Mouse (Mus musculus): Measurements from ENCODE around the gene AA986860. TPM values are rescaled to one million over a fixed set of nuclear protein-coding genes. Genes with fewer than 3 reads are reported as not detected.
A peak's percentile ranks its signal among the peaks of the same experiment; 100 is the strongest.

AA986860 gene
- total RNA-seq (2012; rRNA removed), result 0.53 and 1.1 TPM in 2 replicates

GRCm38 (mm10) chr1:130731741-130732337, at the start of gene AA986860:
AA986860 (plus strand) TSS chr1:130731976.
- peak within 1 kb of the TSS in 1 of 2 experiments; percentile 8; a peak in 1 of 4 replicates for H3K4me3 ChIP-seq (ENCODE audit: insufficient read depth in 1 of 2, low read depth in 1 of 2, low read length in 2 of 2, poor library complexity in 1 of 2, severe bottlenecking in 1 of 2)
- TF ChIP-seq HCFC1 (IDR thresholded peaks at IDR 0.05; ENCODE audit: borderline replicate concordance, insufficient read depth, low read length) (no peak), ZNF384 (IDR thresholded peaks at IDR 0.05; ENCODE audit: low read depth, low read length) (no peak), CHD2 (IDR thresholded peaks at IDR 0.05; ENCODE audit: low read depth, low read length) (no peak), MAFK (IDR thresholded peaks at IDR 0.05; ENCODE audit: insufficient read depth, low read depth, low read length) (no peak)
- in situ Hi-C loops (cut with MboI; ENCODE audit: low sequenced_read_pairs in 2 of 2, unreplicated experiment in 2 of 2), result no loop called here

GRCm38 (mm10) chr1:130683905-130684304, 47.9 kb upstream of the AA986860 start:
- Histone ChIP-seq H3K4me1 (ENCODE audit: control insufficient read depth in 2 of 2, insufficient read depth in 2 of 2, low read length in 2 of 2, poor library complexity in 1 of 2) (no peaks in the 10 kb centered on the region), H3K9me3 (ENCODE audit: control insufficient read depth, insufficient read depth, low read depth, low read length) (no peaks in the 10 kb centered on the region), H3K9ac (ENCODE audit: insufficient read depth, low read depth, low read length, poor library complexity, severe bottlenecking) (no peak overlapping the region), H3K27ac (ENCODE audit: insufficient read depth, low read depth, low read length, poor library complexity, severe bottlenecking) (no peak overlapping the region), H3K4me3 (ENCODE audit: insufficient read depth in 1 of 2, low read depth in 1 of 2, low read length in 2 of 2, poor library complexity in 1 of 2, severe bottlenecking in 1 of 2) (no peak overlapping the region), H3K36me3 (ENCODE audit: control insufficient read depth, insufficient read depth, low read length, poor library complexity, severe bottlenecking) (no peaks in the 10 kb centered on the region)
- TF ChIP-seq ZC3H11A (IDR thresholded peaks at IDR 0.05; ENCODE audit: borderline replicate concordance, low read depth, low read length), result no peak
- no peak for TF ChIP-seq MAFK (IDR thresholded peaks at IDR 0.05; ENCODE audit: insufficient read depth, low read depth, low read length)
- TF ChIP-seq ZNF384 (IDR thresholded peaks at IDR 0.05; ENCODE audit: low read depth, low read length), result no peak
- TF ChIP-seq CHD2 (IDR thresholded peaks at IDR 0.05; ENCODE audit: low read depth, low read length), result no peak
- no peak for TF ChIP-seq HCFC1 (IDR thresholded peaks at IDR 0.05; ENCODE audit: borderline replicate concordance, insufficient read depth, low read length)
- DNase-seq (ENCODE audit: low read depth, low spot score), result no peak
- in situ Hi-C loops (cut with MboI; ENCODE audit: low sequenced_read_pairs in 2 of 2, unreplicated experiment in 2 of 2), result no loop called here

More at GRCm38 (mm10) chr1:130731741-130732337, at the start of gene AA986860:
- Histone ChIP-seq H3K27ac (ENCODE audit: insufficient read depth, low read depth, low read length, poor library complexity, severe bottlenecking) (no peak within 1 kb of the TSS), H3K4me1 (ENCODE audit: control insufficient read depth in 2 of 2, insufficient read depth in 2 of 2, low read length in 2 of 2, poor library complexity in 1 of 2) (no peaks in the 10 kb centered on the region; a peak in 1 of 4 replicates), H3K9me3 (ENCODE audit: control insufficient read depth, insufficient read depth, low read depth, low read length) (no peaks in the 10 kb centered on the region), H3K9ac (ENCODE audit: insufficient read depth, low read depth, low read length, poor library complexity, severe bottlenecking) (no peak within 1 kb of the TSS), H3K36me3 (ENCODE audit: control insufficient read depth, insufficient read depth, low read length, poor library complexity, severe bottlenecking) (no peaks in the 10 kb centered on the region)
- DNase-seq (ENCODE audit: low read depth, low spot score), result peak; percentile 87

- Histone ChIP-seq H3K4me3 (ENCODE audit: insufficient read depth in 1 of 2, low read depth in 1 of 2, low read length in 2 of 2, poor library complexity in 1 of 2, severe bottlenecking in 1 of 2) (no peak overlapping the region), H3K9me3 (ENCODE audit: control insufficient read depth, insufficient read depth, low read depth, low read length) (no peaks in the 10 kb centered on the region), H3K9ac (ENCODE audit: insufficient read depth, low read depth, low read length, poor library complexity, severe bottlenecking) (no peak overlapping the region), H3K27ac (ENCODE audit: insufficient read depth, low read depth, low read length, poor library complexity, severe bottlenecking) (no peak overlapping the region), H3K4me1 (ENCODE audit: control insufficient read depth in 2 of 2, insufficient read depth in 2 of 2, low read length in 2 of 2, poor library complexity in 1 of 2) (no peaks in the 10 kb centered on the region), H3K36me3 (ENCODE audit: control insufficient read depth, insufficient read depth, low read length, poor library complexity, severe bottlenecking) (peaks cover 6% of the 10 kb centered on the region; the same call in 1 of the 2 replicates)
- no peak for TF ChIP-seq ZNF384 (IDR thresholded peaks at IDR 0.05; ENCODE audit: low read depth, low read length)
- TF ChIP-seq MAFK (IDR thresholded peaks at IDR 0.05; ENCODE audit: insufficient read depth, low read depth, low read length), result no peak
- no peak for TF ChIP-seq ZC3H11A (IDR thresholded peaks at IDR 0.05; ENCODE audit: borderline replicate concordance, low read depth, low read length)
- no peak for TF ChIP-seq HCFC1 (IDR thresholded peaks at IDR 0.05; ENCODE audit: borderline replicate concordance, insufficient read depth, low read length)
- TF ChIP-seq CHD2 (IDR thresholded peaks at IDR 0.05; ENCODE audit: low read depth, low read length), result no peak
- in situ Hi-C loops (cut with MboI; ENCODE audit: low sequenced_read_pairs in 2 of 2, unreplicated experiment in 2 of 2), result no loop called here
- DNase-seq (ENCODE audit: low read depth, low spot score), result no peak
Observed at GRCm38 (mm10) chr1:130698601-130699000, 33.2 kb upstream of the AA986860 start.

- H3K9me3 ChIP-seq (ENCODE audit: control insufficient read depth, insufficient read depth, low read depth, low read length), result no peaks in the 10 kb centered on the region
- peaks cover 6% of the 10 kb centered on the region; the same call in 1 of the 2 replicates for H3K36me3 ChIP-seq (ENCODE audit: control insufficient read depth, insufficient read depth, low read length, poor library complexity, severe bottlenecking)
- in situ Hi-C loops (cut with MboI; ENCODE audit: low sequenced_read_pairs in 2 of 2, unreplicated experiment in 2 of 2), result no loop called here
- no peak overlapping the region for H3K9ac ChIP-seq (ENCODE audit: insufficient read depth, low read depth, low read length, poor library complexity, severe bottlenecking)
- TF ChIP-seq MAFK (IDR thresholded peaks at IDR 0.05; ENCODE audit: insufficient read depth, low read depth, low read length), result no peak
- TF ChIP-seq HCFC1 (IDR thresholded peaks at IDR 0.05; ENCODE audit: borderline replicate concordance, insufficient read depth, low read length), result no peak
- no peak for TF ChIP-seq CHD2 (IDR thresholded peaks at IDR 0.05; ENCODE audit: low read depth, low read length)
- TF ChIP-seq ZNF384 (IDR thresholded peaks at IDR 0.05; ENCODE audit: low read depth, low read length), result no peak
- no peak for TF ChIP-seq ZC3H11A (IDR thresholded peaks at IDR 0.05; ENCODE audit: borderline replicate concordance, low read depth, low read length)
- no peak for DNase-seq (ENCODE audit: low read depth, low spot score)
- H3K4me3 ChIP-seq (ENCODE audit: insufficient read depth in 1 of 2, low read depth in 1 of 2, low read length in 2 of 2, poor library complexity in 1 of 2, severe bottlenecking in 1 of 2), result no peak overlapping the region
- no peak overlapping the region for H3K27ac ChIP-seq (ENCODE audit: insufficient read depth, low read depth, low read length, poor library complexity, severe bottlenecking)
- no peaks in the 10 kb centered on the region for H3K4me1 ChIP-seq (ENCODE audit: control insufficient read depth in 2 of 2, insufficient read depth in 2 of 2, low read length in 2 of 2, poor library complexity in 1 of 2)
Observed at GRCm38 (mm10) chr1:130699937-130700633, 31.7 kb upstream of the AA986860 start.
